Mouse (Mus musculus): ENCODE measurements around the gene Znrf1.

DNA sequence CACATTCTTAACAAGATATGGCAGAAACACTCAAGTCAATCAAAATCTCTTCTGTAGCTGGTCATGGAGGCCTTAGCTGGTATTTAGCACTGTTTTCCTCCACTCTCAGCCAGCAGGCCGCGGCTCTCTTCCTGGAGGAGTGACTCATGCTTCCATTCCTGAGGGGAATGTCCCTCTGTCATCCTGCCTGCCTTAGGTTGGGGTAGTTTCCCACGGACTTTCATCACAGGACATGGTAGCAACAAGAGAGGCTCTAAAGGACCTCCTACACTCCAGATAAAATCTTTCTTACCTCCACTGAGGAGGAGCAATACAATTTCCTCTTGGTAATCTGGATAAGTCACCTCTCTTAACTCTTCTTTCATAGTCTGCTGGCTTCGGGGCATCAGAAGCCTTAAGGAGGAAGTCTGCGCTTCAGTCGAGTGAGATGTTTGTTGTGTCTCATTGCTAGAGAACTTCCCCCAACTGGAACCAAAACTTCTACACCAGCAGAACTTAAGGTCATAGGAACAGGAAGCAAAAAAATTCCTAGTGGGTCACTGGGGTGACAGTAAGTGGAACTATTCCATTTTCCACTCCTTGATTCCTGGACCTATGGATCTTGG, 123.0 kb downstream of the Znrf1 start:
- TF ChIP-seq CTCF (IDR thresholded peaks at IDR 0.05; ENCODE audit: extremely low read depth, insufficient read depth, insufficient read length, insufficient replicate concordance) (no peak), POLR2A (IDR thresholded peaks at IDR 0.05; ENCODE audit: low read depth, low read length) (no peak)
